Mouse (Mus musculus): Measurements from ENCODE around the gene Naglu.

DNA sequence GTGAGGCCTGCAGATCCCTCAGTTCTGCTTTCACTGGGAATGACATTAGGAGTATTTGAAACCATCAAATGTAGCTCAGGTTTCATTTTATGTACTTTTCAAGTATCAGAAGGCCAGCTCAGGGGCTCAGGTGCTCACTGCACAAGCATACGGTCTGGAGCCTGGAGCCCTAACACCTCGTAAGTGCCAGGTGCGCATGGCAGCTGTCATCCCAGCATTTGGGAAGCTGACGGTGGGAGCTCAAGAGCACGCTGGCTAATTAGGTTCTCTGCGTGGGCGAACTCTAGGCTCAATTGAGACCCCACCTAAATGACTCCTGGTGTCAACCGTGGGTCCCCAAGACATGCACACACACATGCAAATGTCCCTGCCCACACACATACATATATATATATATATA is 40.5 kb upstream of the Naglu start:
- TF ChIP-seq POLR2A (IDR thresholded peaks at IDR 0.05; ENCODE audit: borderline replicate concordance, insufficient read depth, low read length), result no peak
- TF ChIP-seq CTCF (IDR thresholded peaks at IDR 0.05; ENCODE audit: borderline replicate concordance, insufficient read depth, low read depth, low read length), result no peak
